Mouse (Mus musculus): Measurements from ENCODE around the gene Polr2j.

Gene Polr2j

DNA sequence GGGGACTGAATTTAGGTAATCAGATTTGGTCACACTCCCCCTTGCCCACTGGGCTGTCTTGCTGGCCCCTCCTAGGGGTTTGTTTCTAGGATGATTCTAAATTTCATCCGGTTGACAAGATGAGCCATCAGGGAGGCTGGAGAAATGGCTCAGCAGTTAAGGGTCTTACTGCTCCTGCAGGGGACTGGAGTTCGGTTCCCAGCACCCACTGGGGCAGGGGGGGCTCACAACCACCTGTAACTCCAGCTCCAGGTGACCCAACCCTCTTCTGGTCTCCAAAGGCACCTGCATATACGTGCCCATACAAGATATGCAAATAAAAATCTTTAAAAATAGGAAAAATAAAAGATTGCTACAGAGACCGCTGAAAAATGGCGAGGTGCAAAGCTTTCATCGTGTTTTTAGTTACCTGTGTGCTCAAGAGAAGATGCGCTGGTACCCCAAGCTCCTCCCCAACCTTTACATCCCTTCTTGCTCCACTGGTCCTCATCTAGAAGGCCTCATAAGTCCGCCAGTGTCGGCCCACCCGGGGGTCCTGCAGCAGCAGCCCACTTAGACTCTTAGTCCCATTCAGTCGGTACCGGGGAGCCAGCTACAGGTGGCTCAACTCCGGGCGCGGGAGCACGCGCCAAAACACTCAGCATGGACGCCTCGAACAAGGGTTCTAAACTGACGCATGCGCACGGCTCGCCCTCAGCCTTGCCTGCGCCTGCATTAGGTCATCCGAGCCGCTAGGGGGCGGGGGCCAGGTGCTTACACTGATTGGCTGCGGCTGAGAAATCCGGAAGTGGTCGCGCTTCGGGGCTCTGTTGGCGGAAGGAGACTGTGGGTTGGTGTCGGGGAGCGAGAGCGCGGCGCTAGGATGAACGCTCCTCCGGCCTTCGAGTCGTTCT lies at the start of gene Polr2j:
TSS of gene Polr2j (plus strand) at position 741 of the 893 bp plus-strand sequence.
- no peaks in the 10 kb centered on the region for H3K27me3 ChIP-seq (ENCODE audit: control insufficient read depth, insufficient read depth, low read length, poor library complexity, severe bottlenecking)
- DNase-seq (ENCODE audit: low read depth, low spot score), result peak; percentile 98

DNA sequence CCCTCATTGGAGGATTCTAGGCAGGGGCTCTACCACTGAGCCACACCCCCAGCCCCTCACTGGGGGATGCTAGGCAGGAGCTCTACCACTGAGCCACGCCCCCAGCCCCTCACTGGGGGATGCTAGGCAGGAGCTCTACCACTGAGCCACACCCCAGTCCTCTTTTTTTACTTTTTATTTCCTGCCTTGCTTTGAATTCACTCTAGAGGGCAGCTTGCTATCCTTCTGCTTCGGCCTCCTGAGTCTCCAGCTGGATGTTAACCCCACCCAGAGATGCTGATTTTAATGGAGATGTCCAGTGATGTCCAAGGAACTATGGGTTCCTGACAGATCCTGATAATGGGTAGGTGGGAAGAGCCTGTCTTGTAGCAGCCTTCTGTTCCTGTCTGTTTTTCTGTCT lies 47.0 kb upstream of the Polr2j start:
- no peak for DNase-seq (ENCODE audit: low read depth, low spot score)
- no peaks in the 10 kb centered on the region for H3K36me3 ChIP-seq (ENCODE audit: control insufficient read depth, insufficient read depth, low read length, poor library complexity, severe bottlenecking)

More for the DNA sequence above, at the start of gene Polr2j:
- H3K36me3 ChIP-seq (ENCODE audit: control insufficient read depth, insufficient read depth, low read length, poor library complexity, severe bottlenecking), result peaks cover 2% of the 10 kb centered on the region; the same call in 1 of the 2 replicates

DNA sequence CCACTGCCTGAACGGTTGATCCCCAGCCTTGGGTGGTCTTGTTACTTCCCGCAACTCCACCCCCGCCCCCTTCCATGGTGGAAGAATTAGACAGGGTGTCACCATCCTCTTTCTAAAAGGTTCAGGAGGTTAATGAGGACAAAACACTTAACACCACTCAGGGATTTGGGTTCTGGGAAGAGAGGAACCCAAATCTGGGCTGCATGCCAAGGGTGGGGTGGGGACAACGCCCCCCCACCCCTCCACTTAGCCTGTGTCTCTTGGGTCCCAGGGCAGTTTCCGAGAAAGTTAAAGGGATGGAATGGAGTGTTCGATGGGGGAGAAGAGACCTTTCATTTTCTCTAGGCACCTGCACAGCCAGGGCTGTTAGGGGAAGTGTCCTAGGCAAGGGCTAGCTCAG lies 43.4 kb upstream of the Polr2j start:
- Histone ChIP-seq H3K36me3 (ENCODE audit: control insufficient read depth, insufficient read depth, low read length, poor library complexity, severe bottlenecking) (no peaks in the 10 kb centered on the region), H3K27me3 (ENCODE audit: control insufficient read depth, insufficient read depth, low read length, poor library complexity, severe bottlenecking) (no peaks in the 10 kb centered on the region)
- DNase-seq (ENCODE audit: low read depth, low spot score), result no peak

More for the DNA sequence above, 47.0 kb upstream of the Polr2j start:
- H3K27me3 ChIP-seq (ENCODE audit: control insufficient read depth, insufficient read depth, low read length, poor library complexity, severe bottlenecking), result no peaks in the 10 kb centered on the region

DNA sequence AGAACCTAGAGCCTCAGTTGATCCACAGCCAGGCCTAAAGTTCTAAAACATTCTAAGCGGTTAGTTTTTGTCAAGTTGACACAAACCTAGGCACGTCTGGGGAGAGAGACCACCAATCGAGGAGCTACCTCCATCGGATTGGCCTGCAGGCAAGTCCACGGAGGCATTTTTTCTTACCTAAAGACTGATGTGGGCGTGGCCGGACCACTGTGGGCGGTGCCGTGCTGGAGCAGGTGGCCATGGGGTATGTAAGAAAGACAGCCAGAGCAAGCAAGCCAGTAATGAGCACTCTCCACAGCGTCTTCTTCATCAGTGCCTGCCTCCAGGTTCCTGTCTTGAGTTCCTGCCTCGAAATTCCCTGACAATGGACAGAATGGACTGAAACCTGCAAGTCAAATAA lies 42.9 kb upstream of the Polr2j start:
- Histone ChIP-seq H3K27me3 (ENCODE audit: control insufficient read depth, insufficient read depth, low read length, poor library complexity, severe bottlenecking) (no peaks in the 10 kb centered on the region), H3K36me3 (ENCODE audit: control insufficient read depth, insufficient read depth, low read length, poor library complexity, severe bottlenecking) (no peaks in the 10 kb centered on the region)
- no peak for DNase-seq (ENCODE audit: low read depth, low spot score)

DNA sequence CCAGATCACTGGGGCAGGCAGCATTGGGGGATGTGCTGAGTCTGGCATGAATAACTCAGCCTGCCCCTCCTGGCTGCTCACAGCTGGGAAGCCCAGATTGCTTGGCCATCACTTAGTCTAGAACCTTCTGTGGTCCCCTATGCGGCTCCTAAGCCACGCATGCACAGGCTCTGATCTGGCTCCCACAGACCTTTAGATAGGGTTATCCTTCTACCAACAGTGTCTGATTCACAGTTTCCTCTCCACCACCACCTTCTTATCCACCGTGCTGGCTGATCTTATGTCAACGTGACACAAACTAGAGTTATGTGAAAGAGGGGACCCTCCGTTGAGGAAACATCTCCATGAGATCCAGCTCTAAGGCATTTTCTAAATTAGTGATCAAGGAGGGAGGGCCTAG lies 41.4 kb upstream of the Polr2j start:
- DNase-seq (ENCODE audit: low read depth, low spot score), result no peak
- Histone ChIP-seq H3K36me3 (ENCODE audit: control insufficient read depth, insufficient read depth, low read length, poor library complexity, severe bottlenecking) (no peaks in the 10 kb centered on the region), H3K27me3 (ENCODE audit: control insufficient read depth, insufficient read depth, low read length, poor library complexity, severe bottlenecking) (no peaks in the 10 kb centered on the region)

DNA sequence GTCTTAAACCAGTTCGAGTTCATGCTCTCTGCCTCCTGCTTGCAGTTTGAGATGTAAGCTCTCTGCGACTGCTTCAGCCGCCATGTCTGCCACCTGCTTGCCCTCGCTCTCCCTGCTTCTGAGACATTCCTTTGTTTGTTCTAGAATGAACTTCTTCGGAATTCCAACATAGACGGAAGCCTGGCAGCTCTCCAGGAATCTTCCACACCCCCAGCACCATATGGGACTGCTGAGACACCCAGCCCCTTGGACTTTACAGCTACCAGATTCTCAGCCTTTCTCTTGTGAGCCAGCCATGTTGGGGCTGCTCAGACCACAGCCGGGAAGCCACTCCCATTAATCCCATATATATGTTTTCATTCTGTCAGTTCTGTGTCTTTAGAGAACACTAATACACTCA lies 40.1 kb upstream of the Polr2j start:
- H3K27me3 ChIP-seq (ENCODE audit: control insufficient read depth, insufficient read depth, low read length, poor library complexity, severe bottlenecking), result no peaks in the 10 kb centered on the region
- no peaks in the 10 kb centered on the region for H3K36me3 ChIP-seq (ENCODE audit: control insufficient read depth, insufficient read depth, low read length, poor library complexity, severe bottlenecking)
- no peak for DNase-seq (ENCODE audit: low read depth, low spot score)

DNA sequence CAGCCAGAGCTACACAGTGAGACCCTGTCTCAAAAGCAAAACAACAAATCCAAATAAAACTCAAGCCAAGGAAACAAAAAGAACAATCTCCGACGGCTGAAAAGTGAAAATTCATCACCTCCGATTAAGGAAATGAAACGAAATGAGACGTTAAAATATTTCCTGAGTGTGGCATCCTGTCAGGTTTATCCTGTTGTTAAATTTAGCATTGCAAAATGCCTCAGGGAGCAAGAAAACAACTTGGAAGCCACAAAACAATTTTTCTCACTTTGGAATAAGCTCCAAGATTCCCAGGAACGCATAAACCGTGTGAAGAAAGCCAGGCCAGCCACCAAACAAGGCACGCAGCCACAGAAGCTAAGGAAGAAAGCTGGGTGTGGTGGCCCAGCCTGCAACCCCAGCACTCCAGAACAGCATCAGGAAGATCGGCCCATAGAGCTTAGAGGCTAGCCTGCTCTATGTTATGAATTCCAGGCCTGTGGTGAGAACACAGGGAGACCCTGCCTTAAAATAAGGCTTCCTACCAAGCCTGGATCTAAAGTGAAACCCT lies 39.4 kb upstream of the Polr2j start:
- Histone ChIP-seq H3K27me3 (ENCODE audit: control insufficient read depth, insufficient read depth, low read length, poor library complexity, severe bottlenecking) (no peaks in the 10 kb centered on the region), H3K36me3 (ENCODE audit: control insufficient read depth, insufficient read depth, low read length, poor library complexity, severe bottlenecking) (no peaks in the 10 kb centered on the region)
- no peak for DNase-seq (ENCODE audit: low read depth, low spot score)

DNA sequence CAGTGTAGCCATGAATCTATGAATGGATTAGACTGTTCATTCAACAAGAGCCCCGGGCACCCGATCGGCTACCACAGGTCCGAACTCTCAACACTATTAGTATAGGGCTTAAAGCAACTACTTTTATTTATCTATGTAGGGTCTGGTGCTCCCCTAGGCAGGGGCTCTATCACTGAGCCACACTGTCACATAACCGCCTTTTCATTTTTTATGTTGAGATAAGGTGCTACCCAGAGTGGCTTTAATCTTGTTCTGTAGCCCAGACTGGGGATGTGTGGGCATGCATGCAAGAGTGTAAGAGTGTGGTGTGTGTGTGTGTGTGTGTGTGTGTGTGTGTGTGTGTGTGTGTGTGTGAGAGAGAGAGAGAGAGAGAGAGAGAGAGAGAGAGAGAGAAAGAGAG lies 38.3 kb upstream of the Polr2j start:
- Histone ChIP-seq H3K27me3 (ENCODE audit: control insufficient read depth, insufficient read depth, low read length, poor library complexity, severe bottlenecking) (no peaks in the 10 kb centered on the region), H3K36me3 (ENCODE audit: control insufficient read depth, insufficient read depth, low read length, poor library complexity, severe bottlenecking) (no peaks in the 10 kb centered on the region)
- DNase-seq (ENCODE audit: low read depth, low spot score), result no peak

DNA sequence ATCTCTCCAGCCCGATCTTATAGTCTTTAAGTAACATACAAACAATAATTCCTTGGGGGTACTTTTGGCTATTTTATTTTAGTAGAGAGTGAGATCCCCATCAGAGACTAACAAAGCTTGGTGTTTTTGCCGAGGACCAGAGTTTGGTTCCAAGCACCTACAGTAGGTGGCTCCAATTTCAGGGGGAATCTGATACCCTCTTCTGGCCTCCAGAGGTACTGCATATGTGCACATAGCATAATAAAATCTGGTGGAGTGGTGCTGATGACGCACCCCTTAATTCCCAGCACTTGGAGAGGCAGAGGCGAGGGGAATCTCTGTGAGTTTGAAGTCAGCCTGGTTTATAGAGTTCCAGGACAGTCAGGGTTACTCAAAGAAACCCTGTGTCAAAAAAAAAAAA lies 34.1 kb upstream of the Polr2j start:
- Histone ChIP-seq H3K27me3 (ENCODE audit: control insufficient read depth, insufficient read depth, low read length, poor library complexity, severe bottlenecking) (no peaks in the 10 kb centered on the region), H3K36me3 (ENCODE audit: control insufficient read depth, insufficient read depth, low read length, poor library complexity, severe bottlenecking) (no peaks in the 10 kb centered on the region)
- peak; percentile 47 for DNase-seq (ENCODE audit: low read depth, low spot score)

DNA sequence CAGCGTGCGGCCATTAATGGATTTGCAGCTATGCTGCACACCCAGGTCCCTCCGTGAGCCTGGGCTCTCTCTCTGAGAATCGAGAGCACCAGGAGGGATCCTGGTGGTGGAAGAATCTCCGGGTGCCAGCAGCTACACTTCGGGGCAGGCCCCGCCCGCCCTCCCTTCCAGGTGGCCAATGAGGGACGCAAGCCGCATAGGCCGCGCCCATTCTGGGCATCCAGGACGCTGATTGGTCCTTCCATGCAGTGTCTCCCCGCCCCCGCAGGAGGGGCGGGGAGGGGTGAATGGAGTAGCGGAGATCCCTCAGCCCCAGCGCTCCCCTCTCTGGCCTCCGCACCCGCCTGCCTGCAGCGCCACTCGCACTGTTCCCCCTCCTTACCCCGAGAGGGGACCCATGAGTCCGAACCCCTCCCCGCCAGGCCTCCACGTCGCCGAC lies 32.7 kb upstream of the Polr2j start, which contains the start of gene Rasa4:
TSS of gene Rasa4 (plus strand) at position 248 of the 439 bp plus-strand sequence.
- Histone ChIP-seq H3K36me3 (ENCODE audit: control insufficient read depth, insufficient read depth, low read length, poor library complexity, severe bottlenecking) (no peaks in the 10 kb centered on the region), H3K27me3 (ENCODE audit: control insufficient read depth, insufficient read depth, low read length, poor library complexity, severe bottlenecking) (no peaks in the 10 kb centered on the region)
- peak; percentile 95 for DNase-seq (ENCODE audit: low read depth, low spot score)

DNA sequence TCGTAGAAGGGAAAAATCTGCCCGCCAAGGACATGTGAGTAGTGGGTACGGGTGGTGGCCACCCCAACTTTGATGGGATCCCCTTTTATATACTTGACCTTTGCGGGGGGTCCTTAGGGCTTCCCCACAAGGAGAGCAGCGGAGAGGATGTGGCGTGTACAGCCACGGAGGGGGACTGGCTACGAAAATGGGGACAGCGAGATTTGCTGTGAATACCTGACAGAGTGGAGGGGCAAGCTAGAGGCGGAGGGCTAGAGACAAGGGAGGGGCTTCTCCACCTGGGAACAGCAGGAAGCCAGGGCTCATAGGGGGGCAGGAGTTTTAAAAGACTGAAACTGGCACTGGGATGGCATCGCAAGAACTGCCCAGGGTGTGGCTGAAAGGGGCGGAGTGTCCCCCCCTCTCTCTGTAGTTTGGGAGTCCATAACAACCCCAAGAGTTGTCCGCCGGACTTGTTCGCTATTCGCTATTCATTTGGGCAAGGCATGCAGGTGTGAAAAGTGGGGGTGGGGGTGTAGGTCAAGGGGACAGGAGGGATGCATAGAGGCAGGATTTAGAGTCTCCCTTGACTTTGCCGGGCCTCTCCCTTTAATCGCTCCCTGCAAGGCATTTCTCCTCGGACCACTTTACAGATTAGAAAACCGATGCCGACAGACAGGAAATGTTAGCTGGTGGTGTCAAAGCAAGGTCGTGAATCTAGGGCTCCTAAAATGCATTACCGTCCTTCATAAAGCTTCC lies 32.1 kb upstream of the Polr2j start:
- Histone ChIP-seq H3K36me3 (ENCODE audit: control insufficient read depth, insufficient read depth, low read length, poor library complexity, severe bottlenecking) (no peaks in the 10 kb centered on the region), H3K27me3 (ENCODE audit: control insufficient read depth, insufficient read depth, low read length, poor library complexity, severe bottlenecking) (no peaks in the 10 kb centered on the region)
- peak; percentile 43 for DNase-seq (ENCODE audit: low read depth, low spot score)

DNA sequence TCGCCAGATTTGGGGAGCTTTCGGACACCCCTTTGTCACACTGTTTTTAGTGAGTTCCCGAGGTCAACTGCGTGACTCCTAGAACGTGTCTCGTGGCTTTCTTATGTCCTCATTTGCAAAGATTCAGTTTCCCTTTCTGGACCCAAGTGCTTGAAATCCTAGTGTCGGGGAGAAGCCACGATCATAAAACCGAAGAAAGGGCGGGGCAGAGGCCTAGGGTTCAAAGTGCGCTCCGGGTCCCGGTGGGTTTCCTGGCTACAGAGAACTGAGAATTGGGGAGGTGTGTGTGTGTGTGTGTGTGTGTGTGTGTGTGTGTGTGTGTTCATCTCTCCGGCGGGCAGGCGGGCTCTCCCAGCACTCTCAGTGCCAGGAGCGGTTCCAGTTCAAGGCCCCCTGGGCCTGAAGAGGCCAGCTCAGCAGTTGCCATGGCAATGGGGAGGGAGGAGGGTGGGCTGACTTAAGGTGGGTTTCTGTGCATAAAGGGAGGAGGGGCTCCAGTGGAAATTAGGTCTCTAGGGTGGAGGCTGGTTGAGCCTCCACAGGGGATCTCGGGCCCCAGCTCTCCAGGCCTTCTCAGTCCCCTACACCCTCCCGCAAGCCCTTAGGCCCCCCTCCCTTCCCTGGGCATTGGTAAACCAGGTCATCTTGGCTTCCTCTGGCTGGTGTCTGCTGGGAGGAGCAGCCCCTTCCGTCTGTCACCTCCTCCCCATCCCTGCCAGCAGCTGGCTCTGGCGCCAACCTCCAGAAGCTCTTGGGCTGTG lies 31.4 kb upstream of the Polr2j start:
- Histone ChIP-seq H3K27me3 (ENCODE audit: control insufficient read depth, insufficient read depth, low read length, poor library complexity, severe bottlenecking) (no peaks in the 10 kb centered on the region), H3K36me3 (ENCODE audit: control insufficient read depth, insufficient read depth, low read length, poor library complexity, severe bottlenecking) (no peaks in the 10 kb centered on the region)
- DNase-seq (ENCODE audit: low read depth, low spot score), result peak; percentile 70

DNA sequence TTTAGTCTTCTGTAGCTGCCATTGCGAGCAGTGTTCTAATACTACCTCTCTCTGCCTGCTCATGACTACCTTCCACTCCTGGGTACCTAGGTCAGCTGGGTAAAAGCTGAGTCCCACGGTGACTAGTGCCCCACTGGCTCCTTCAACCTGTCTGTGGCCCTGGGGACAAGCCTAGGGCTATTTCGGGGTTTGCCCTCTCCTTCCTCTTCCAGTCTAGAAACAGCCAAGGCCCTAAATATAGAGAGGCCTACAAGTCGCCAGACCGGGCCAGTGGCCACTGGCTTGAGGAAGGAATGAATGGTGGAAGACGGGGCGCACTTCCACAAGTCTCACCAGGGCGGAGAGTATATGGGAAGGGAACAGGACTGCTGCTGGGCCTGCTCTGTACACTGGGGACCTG lies 30.1 kb upstream of the Polr2j start:
- Histone ChIP-seq H3K36me3 (ENCODE audit: control insufficient read depth, insufficient read depth, low read length, poor library complexity, severe bottlenecking) (no peaks in the 10 kb centered on the region), H3K27me3 (ENCODE audit: control insufficient read depth, insufficient read depth, low read length, poor library complexity, severe bottlenecking) (no peaks in the 10 kb centered on the region)
- no peak for DNase-seq (ENCODE audit: low read depth, low spot score)

DNA sequence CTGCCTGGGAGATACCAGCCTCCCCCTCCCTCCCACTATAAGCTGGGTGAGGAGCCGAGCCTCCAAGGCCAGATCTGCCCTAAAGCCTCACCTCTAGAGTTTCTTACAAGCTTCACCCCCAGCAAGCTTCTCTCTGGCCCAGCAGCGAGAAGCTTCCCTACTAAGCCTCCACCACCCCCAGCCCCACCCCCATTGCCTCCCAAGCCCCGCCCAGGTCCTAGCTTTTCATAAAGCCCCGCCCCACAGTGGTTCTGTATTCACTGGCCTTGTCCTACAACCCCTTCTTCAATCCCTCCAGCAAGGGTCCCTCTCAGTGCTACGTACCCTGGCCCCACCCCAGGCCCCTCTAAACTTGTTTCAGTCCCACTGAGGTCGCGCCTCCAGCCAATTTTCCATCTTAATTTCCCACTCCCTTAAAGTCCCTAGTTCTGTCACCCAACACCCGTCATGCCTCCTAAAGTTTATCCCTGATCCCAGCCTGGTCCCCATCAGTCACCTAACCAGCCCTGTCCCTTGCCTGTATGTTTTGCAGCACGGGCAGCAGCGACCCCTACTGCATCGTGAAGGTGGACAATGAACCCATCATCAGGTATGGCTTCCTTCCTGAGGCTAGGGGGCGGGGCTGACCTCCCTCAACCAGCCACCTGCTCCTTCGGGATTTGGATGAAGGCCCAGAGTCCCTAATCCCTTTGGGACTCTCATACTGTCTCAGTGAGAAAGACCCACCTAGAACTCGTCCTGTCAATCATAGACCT lies 27.4 kb upstream of the Polr2j start:
- Histone ChIP-seq H3K36me3 (ENCODE audit: control insufficient read depth, insufficient read depth, low read length, poor library complexity, severe bottlenecking) (no peaks in the 10 kb centered on the region), H3K27me3 (ENCODE audit: control insufficient read depth, insufficient read depth, low read length, poor library complexity, severe bottlenecking) (no peaks in the 10 kb centered on the region)
- DNase-seq (ENCODE audit: low read depth, low spot score), result no peak

Measured in splenic B cell, adult 2 months (primary cell).